Mouse (Mus musculus): ENCODE data around the gene Dnase1l2.

The Dnase1l2 gene

GRCm38 (mm10) chr17:24442632-24443155 lies at the start of gene Dnase1l2:
TSS of gene Dnase1l2 (minus strand) at chr17:24443105.
- DNase-seq = no peak

GRCm38 (mm10) chr17:24490399-24490798 lies 47.5 kb upstream of the Dnase1l2 start:
- DNase-seq = no peak

GRCm38 (mm10) chr17:24489265-24490030 lies 46.5 kb upstream of the Dnase1l2 start:
- no peak for DNase-seq

GRCm38 (mm10) chr17:24488662-24489264 lies 45.9 kb upstream of the Dnase1l2 start:
- peak; percentile 32 for DNase-seq

- peak; percentile 37 for DNase-seq
Observed at GRCm38 (mm10) chr17:24488186-24488661, 45.3 kb upstream of the Dnase1l2 start, which contains the start of gene Caskin1. TSS of gene Caskin1 (plus strand) at chr17:24488601.

GRCm38 (mm10) chr17:24485090-24485860 lies 42.4 kb upstream of the Dnase1l2 start:
- DNase-seq = peak; percentile 51

- no peak for DNase-seq
Observed at GRCm38 (mm10) chr17:24483495-24483894, 40.6 kb upstream of the Dnase1l2 start.

- DNase-seq = no peak
Observed at GRCm38 (mm10) chr17:24481027-24481815, 38.3 kb upstream of the Dnase1l2 start.

- DNase-seq = peak; percentile 41
Observed at GRCm38 (mm10) chr17:24480201-24480826, 37.4 kb upstream of the Dnase1l2 start.

GRCm38 (mm10) chr17:24479431-24479830 lies 36.5 kb upstream of the Dnase1l2 start:
- DNase-seq = no peak

GRCm38 (mm10) chr17:24478663-24479380 lies 35.9 kb upstream of the Dnase1l2 start, which contains the start of gene Mlst8:
TSS of gene Mlst8 (minus strand) at chr17:24479078.
- peak; percentile 98 for DNase-seq

GRCm38 (mm10) chr17:24477985-24478600 lies 35.2 kb upstream of the Dnase1l2 start:
- peak; percentile 24 for DNase-seq

GRCm38 (mm10) chr17:24477053-24477984 lies 34.4 kb upstream of the Dnase1l2 start:
- no peak for DNase-seq

- DNase-seq = no peak
Observed at GRCm38 (mm10) chr17:24476022-24476776, 33.3 kb upstream of the Dnase1l2 start.

GRCm38 (mm10) chr17:24475586-24475985 lies 32.7 kb upstream of the Dnase1l2 start:
- DNase-seq = no peak

- no peak for DNase-seq
Observed at GRCm38 (mm10) chr17:24474557-24474956, 31.7 kb upstream of the Dnase1l2 start.

- DNase-seq = no peak
Observed at GRCm38 (mm10) chr17:24473612-24474275, 30.8 kb upstream of the Dnase1l2 start, which contains the start of gene Bricd5. TSS of gene Bricd5 (plus strand) at chr17:24473884.

GRCm38 (mm10) chr17:24472512-24472911 lies 29.6 kb upstream of the Dnase1l2 start:
- DNase-seq = peak; percentile 62

Measured in lung, postnatal 10 days (tissue).